Mouse (Mus musculus) cerebellum, postnatal 10 days (tissue): ENCODE results near the gene Adamts17.

Source experiments
- DNase-seq, 2 experiments: peaks; one replicate each; pipeline ENCODE4 v3.0.0; 2021; ENCODE audit warnings: mixed read lengths in 2 of 2

The Adamts17 gene

DNA sequence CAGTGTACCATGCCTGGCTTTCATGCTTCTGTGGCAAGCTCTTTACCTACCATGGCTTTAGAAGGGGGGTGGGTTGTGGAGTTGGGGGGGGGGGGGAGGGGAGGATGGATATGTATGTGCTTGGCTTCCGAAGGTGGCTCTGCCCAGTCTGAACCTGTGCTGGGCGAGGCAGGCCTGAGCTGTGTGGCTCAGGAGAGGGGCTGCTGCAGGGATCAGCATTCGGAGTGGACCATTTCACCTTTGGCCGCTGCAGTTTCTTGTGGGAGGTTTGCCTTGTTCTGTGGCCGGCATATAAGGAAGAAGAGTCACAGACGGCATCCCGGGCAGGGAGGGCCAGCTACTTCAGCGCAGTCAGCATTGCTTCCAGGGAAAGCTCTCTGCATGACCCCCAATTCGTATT lies 7.8 kb downstream of the Adamts17 start:
- no peak for DNase-seq

DNA sequence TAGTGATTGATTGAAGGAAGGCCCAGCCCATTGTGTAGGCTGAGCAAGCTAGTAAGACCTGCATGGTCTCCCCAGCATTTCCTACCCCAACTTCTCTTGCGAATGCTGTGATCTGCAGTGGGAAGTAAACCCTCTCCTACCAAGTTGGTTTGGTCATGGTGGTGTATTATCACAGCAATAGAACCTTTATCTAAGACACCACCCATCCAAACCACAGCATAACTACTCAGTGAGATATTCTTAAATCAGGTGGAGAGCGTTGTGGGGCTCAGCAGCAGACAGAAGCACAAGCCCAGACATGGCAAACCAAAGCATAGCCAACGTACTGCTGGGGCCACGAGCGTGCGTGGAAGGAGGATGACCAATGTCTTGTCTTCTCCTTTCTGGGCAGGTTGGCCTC lies 9.8 kb downstream of the Adamts17 start:
- no peak for DNase-seq

DNA sequence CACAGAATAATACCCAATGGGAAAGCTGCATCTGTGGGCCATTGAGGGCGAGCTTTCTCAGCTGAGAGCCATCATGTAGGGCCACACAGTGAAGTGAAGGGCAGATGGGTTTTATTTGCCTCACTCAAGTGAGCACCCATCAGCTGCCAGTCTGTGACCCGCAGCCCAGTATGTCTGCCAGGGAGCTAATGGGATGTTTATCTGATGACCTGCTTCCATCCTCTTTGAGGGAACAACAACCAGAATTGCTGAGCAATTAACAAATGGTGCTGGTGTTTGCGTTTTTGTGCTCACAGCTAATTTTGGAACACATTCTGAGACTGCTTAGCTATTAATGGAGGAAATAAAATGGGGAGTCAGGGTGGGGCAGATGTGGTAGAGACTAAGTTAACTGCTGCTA lies 12.6 kb downstream of the Adamts17 start:
- DNase-seq: no peak

DNA sequence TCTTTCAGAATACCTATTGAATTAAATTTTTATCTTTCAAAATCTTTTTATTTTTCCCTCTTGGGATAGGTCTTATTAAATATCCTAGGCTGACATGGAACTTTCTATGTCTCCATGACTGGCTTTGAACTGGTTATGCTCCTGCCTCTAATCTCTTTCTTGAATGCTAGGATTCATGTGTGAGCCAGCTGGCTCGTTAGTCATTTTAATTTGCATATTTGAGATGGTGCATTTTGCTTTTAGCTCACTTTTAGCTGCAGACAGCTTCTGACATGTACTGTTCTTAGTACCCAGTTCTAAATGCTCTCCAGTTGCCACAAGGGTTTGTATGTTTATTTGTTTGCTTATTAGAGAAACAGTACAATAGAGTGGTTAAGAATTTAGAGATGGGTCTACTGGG lies 18.1 kb downstream of the Adamts17 start:
- no peak for DNase-seq

DNA sequence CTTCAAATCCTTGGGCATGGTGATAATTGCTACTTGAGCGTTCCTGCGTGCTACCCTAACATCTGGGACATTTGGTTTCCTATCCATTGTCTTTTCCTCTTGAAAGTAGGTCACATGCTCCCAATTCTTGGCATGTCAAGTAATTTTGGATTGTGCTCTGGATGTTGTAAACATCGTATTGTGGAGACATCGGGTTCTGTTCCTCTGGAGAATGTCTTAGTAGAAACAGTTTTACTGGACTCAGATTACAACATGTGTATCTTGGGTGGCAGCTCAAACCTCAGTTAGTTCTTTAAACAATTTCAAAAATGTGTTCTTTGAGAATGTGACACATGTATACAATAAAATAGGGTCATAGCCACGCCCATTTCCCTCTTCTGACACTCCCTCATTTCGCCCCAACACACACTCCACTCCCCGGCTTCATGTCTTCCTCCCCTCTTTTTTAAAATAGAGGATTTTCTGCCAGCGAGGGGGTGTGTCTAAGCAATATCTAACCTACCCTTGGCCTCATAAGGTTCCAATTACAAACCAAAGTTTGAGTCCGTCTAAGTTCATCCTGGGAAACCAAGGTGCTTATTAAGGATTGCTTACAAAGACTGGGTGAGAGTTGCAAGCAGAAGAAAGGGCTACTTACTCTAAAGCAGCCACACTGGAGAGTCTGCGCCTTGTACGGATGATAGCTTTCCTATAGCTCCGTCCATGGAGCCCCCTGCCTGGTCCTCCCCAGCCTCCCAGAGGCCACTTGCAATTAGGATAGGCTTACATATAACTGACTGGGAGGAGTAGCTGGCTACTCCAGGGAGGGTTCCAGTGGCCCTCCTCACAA lies 18.9 kb downstream of the Adamts17 start:
- DNase-seq: no peak

DNA sequence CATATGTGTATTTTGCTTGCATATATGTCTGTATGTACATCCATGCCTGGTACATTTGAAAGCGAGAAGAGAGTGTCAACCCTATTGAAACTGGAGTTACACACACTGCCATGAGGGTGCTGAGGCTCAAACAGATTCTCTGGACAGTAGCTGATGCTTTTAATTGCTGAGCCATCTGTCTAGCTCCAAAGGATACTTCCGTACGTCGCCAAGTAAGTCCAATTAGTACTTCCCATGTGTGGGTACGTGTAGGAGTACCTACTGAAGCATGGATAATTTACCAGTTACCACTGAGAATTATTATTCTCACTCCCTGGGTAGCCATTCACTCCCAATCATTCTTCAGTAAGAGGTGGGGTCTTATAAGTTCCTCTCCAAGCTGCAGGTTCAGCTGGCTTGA lies 19.7 kb downstream of the Adamts17 start:
- no peak for DNase-seq

DNA sequence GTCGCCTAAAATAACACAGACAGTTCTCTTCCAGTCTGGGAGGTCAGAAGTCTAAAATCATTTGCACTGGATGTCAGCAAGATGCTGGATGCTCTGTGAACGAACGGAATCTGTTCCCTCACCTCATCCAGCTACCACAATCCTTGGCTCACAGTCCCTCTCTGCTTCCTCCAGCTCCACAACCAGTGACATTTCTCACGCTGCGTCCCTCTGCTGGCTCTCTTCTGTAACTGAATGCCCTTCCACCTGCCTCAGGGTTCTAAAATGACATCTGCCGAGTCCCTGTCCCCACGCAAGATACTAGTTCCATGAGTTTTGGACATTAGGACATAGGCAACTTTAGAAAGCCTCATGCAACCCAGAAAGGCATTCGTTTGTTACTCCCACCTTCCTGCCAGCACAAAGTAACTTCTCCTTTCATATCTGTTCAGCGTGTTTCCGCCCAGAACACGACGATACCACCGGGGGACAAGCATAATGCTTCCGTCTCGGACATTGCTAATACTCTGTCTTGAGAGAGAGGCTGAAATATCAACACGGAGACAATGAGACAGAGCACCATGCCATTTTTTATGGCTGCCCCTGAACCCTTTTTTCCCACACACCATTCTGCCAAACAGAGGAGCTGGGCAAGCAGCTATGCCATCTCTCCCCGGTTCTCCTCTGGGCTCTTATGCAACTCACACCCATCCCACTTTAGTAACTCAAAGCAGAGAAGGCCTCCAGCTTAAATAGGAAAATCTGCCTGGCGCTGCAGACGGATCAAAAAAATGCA lies 27.6 kb downstream of the Adamts17 start:
- peak; percentile 59 to 62 for DNase-seq

DNA sequence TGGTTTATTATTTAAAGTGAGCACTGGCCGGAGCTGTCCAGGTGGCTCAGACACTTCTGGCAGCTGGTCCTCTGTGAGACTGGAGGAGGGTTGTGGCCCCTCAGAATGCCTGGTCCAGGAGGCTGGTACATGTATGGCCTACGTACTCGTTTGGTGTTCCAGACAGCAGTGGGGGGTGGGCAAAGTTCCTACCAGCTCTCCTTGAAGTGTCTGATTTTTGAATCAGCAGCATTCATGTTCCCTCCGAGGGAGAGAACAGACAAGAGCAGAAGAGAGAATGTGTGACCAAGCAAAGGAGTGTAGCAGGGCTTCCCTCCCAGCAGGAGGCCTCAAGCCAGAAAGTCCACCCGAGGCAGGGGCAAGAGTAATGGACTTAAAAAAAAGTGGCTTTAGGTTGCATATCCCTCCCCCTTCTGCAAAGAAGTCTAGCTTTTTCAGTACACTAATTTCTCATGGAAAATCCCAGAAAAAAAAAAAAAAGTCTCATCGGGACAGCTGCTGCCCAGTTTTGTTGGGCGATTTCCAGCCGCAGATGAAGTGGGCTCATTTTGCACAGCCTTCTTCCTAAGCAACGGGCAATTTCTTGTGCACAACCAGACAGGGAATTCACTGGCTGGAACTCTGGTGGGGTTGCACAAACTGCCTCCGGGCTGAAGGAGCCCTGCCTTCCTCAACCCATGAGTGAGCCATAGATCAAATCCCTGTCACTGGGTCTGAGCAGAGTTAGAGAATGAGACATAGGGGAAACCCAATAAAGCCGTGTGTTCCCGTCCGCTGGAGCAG lies 28.4 kb downstream of the Adamts17 start:
- DNase-seq: peak; percentile 77 to 86

DNA sequence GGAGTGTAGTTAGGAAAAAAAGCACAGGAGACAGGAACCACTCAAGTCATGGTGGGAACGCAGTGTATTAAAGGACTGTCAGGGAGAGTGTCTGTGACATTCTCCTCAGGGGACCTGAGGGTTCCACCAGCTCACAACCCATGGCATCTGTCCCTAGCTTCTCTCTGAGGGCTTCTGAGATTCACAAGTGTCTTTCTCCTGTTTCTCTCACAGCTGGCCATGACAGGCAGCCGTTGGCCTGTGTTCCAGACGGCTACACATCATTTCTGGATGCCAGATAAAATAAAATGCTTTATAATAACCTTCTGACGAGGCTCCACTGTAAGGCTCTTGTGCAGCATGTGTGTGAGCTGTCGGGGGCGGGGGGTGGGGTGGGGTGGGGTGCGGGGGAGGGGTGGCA lies 32.0 kb downstream of the Adamts17 start:
- no peak for DNase-seq

DNA sequence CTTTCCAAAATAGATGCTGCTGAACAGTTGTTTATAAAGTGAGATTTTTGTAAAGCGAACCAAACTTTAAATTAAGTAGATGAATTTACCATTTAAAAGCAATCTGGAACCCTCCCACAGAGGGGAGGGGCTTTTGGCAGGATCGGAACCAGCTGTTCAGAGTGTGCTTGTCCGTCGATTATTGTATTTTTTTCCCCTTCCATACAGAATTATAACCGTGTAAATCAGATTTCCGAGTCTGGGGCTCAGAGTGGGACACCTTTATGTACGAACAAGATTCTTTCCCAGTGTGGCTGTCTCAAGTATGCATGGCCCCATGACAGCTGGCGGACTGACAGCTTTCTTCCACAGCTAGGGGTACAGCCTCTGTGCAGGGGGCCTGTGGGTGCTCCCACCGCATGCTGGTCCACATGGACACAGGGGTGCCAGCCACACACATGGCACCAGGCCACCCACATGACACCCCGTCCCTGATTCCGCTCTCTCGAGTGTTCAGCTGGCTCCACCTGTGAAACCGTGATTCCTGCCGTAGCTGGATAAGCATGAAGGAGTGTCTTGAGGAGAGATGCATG lies 32.5 kb downstream of the Adamts17 start:
- peak; percentile 25 to 29 for DNase-seq

DNA sequence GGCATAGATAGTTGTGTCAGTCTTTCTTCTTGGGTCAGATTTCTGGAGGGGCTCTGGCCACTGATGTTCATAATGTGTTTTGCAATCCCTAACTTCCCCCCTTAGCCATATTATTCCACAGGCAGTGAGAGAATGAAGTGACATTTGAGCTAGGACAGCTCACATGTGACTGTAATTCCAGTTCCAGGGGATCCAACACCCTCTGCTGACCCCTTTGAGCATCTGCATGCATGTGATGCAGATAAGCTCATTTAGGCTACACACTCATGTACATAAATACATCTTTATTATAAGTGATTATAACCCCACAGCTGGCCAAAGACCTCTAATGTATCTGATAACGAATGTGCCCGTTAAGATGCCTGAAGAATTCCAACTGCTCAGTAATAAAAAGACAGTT lies 33.7 kb downstream of the Adamts17 start:
- DNase-seq: no peak

DNA sequence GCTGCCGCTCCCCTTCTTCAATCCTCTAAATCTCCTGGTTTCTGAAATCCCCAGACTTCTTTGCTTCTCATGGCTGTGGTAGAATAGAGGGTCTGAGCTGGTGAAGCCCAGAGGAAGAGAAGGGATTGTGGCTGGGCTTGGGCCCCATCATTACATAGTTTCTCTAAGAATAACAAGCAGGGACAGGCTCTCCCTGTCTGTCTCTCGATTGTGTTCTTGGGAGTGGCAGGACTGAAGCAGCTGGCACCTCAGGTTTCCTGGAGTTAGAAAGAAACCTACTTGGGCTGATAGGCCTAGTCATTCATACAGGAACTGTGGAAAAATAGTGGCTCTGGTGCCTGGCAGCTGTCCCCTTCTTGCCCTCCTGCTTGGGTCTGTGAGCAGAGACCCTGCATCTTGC lies 51.9 kb downstream of the Adamts17 start:
- DNase-seq: no peak

DNA sequence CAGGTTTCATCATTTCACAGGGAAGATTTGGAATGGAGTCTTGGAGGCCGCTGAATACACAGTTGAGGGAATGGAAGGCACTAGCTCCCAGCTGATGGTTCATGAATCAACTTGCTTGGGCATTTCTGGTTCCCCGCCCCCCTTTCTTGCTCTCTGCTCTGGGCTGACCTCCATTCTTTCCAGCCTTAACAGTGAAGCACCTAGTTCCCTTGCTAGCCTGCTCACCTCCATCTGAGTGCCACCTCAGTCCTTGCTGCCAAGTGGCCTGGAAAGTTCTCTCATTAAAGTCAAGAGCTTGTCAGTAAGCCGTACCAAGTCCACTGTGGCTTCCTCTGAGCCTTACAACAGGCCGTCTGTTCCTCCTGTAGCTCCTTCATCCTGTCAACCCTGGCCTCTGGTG lies 52.6 kb downstream of the Adamts17 start:
- no peak for DNase-seq

DNA sequence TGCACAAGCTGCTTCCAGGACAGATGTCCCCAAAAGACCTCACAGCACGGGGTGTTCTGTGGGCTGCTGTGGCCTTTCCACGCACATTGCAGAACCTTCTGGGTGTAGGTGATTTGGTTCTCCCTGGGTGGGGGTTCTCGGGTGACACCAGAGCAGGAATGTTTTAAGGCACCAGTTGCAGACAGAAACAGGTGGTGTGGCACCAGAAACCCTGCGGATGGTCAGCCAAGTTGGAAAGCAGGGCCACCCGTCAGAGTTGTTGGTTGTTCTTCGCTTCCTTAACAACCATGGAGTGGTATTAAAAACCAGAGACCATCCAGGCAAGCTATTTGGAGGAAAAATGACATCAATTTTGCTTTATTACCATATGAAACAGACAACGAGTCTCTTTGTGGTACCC lies 62.8 kb downstream of the Adamts17 start:
- DNase-seq: peak; percentile 23 to 32

DNA sequence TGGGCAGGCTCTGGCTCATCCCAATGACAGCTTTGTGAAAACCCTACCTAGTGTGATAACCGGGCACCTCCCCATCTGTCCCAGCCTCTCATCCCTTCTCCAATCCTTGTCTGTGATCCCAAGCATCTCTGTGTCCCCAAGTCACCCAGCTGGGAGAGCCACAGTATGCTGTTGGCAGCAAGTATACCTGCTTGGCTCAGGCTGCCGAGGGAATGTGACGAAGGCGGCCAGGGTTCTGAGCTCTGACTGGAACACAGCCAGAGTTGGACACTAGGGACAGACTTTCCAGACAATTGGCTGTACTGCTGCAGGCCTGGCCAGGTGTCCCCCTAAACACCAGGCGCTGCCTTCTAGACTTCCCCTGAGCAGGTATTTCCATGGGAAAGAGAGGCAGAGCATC lies 63.5 kb downstream of the Adamts17 start:
- DNase-seq: peak; percentile 84 to 89

DNA sequence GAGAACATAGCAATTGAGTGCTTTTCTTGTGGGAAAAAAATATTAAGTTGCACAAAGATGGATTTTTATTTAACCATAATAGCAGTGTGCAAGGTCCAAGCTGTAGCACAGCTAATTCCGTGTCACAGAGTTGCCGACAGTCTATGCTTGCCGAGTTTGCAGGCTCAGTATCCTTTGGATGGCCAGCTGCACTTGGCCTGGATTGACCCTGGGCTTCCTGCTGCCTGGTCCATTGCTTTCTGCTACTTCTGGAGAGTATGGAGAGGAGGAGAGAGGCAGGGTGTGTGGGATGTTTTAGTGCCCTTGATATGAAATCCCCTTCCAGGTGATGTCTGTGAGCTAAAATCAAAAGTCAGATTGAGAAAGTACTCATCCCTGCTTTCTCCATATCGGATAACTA lies 66.4 kb downstream of the Adamts17 start:
- no peak for DNase-seq

DNA sequence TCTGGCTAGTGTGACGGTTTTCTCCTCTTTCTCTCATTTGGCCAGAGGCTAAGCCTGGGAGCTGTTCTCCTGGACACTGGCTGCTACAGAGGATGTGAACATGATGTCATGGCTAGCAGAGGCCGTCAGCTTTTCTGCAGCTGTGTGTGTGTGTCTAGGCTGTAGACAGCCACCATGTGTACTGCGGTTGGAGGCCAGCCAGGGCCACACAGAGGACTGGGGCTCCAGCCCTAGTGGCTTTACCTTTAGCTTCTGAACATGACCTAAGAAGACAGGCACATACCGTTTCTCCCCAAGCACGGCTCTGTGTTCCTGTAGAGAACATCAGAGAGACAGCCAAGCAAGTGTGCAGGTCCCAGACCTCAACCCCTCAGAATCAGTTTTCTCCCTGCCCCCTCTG lies 73.3 kb downstream of the Adamts17 start:
- peak; percentile 28 to 37 for DNase-seq

DNA sequence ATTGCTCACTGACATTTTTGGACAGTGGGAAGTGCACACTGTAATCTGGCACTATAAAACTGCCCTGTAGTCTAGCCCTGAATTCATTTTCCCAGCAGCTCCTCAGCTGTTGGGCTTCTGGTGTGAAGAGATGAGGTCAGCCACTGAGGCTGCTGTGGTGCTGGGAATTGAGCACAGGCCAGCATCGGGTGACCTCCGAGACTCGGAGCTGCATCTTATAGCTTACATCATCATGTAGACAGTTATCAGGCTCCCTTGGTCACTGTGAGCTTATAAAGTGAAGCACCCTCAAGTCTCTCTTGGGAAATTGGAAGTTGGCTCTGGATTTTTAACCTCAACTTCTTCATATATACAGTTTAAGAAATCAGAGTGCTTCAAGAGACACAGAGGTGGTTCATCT lies 84.1 kb downstream of the Adamts17 start:
- DNase-seq: no peak

DNA sequence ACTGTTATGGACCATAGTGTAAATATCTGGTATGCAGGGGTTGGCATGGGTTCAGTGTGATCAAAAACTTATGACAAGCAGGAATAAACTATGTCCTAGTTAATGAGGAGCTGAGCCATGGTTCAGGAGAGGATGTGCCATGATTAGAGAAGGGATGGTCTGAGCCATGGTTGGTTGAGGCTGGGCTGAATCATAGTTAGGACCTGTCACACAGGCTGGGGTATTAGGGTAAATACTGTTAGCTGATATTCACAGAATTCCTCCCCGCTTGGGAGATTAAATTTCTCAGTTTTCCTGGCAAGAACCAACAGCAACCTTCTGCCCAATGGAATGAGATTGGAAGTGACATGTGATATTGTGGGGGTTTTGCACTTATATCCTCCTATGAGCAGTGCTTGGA lies 84.6 kb downstream of the Adamts17 start:
- no peak for DNase-seq

DNA sequence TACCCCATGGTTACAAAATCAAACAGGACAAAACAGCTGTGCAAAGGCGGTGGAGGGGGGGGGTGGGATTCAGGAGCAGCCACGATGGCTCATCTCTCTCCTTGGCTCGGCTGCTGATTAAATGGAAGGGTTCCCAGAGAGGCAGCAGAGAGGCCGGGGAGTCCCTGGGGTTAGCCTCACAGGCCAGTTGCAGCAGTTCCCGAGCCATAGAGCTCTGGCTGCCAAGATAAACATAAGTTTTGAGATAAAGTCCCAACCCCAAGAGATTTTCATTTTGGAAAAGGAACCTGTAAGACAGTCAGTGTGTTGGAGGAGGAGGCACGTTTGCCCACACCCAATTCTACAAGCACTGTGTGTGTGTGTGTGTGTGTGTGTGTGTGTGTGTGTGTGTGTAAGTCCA lies 89.7 kb downstream of the Adamts17 start:
- peak; percentile 57 to 73 for DNase-seq

DNA sequence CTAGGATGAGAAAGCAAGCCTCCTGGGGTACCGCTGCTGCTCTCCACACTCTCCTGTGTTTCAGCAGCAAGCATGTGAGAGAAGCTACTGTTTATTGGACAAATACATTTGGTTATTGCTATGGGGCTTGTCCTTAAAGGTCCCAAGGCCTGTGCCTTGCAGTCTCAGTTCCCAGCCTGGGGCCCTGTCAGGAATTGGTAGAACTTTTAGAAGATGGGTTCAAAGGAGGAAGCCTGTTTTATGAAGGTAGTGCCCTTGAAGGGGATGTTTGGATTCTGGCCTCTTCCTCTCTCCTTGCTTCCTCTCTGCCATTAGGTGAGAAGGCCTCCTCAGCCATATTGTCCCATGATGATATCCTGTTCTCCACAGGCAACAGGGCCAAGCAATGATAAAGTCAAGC lies 91.8 kb downstream of the Adamts17 start:
- DNase-seq: no peak

DNA sequence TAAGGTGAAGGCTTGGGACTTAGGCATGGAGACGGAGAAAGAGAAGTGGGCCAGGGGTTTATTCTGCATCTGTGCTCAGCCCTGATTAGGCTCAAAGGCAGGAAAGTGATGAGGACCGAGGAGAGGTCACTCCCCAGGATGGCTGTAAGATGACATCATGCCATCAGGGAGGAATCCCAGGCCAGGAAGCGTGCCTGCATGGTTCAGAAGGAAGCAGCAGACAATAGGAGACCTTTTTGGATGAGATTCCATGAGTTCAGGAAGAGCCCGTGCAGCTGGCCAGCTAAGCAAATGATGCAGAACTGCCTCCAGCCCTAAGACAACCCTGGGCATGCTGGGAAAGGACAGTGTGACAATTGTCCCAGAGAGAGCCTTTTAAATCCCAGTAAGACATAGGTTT lies 93.7 kb downstream of the Adamts17 start:
- no peak for DNase-seq

DNA sequence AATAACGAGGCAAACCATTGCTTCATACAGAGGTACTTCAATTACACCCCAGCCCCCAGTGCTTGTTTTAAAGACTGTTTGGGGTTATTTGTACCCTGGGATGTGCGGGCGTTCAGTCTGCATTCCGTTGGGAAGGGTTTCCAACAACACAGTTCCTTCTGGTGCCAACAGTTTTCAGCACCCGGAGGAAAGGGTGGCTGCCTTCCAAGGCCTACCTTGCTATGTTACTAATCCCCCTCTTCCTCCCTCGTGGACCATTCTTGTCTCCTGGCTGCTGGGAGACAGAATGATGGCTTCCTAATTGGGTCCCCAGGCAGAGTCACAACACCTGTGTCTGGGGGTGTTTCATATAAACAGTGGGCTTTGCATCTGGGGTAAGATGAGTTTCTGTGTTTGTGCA lies 94.5 kb downstream of the Adamts17 start:
- peak; percentile 50 to 63 for DNase-seq
